Mouse (Mus musculus) liver, embryonic 14.5 days (tissue): ENCODE measurements around the gene Rps2. TPM values are rescaled to one million over a fixed set of nuclear protein-coding genes. Genes with fewer than 3 reads are reported as not detected.
"Not testable (repeated sequence)": the region's sequence is repeated elsewhere in the genome, so short reads cannot be mapped to it uniquely, and the experiment has no call there.

ENCODE experiments used
- ATAC-seq: fragments of 200-750 bp; cut with Nextera tagmentation; 2 replicates; pipeline ENCODE4 v1.8.0; 2017; ENCODE audit warnings: moderate number of reproducible peaks, mild to moderate bottlenecking, moderate library complexity; ENCODE audit not compliant: insufficient read depth
- DNase-seq, 3 experiments: peaks; one replicate each; pipeline ENCODE4 v3.0.0-alpha.2; 2012 to 2013; ENCODE audit warnings: low read depth in 3 of 3, low spot score in 3 of 3
- H3K27ac ChIP-seq: fragments of 300-500 bp; sonication (generic); 2 replicates; pipeline ENCODE4 v1.5.1; 2014; ENCODE audit warnings: moderate library complexity, mild to moderate bottlenecking, control low read depth, inconsistent platforms
- H3K27me3 ChIP-seq: fragments of 300-500 bp; sonication (generic); 2 replicates; pipeline ENCODE4 v1.6.1; 2014; ENCODE audit warnings: mild to moderate bottlenecking, low read length, moderate library complexity; ENCODE audit not compliant: control insufficient read depth, insufficient read depth
- H3K36me3 ChIP-seq: fragments of 300-500 bp; sonication (generic); replicated peaks from 2 replicates; pipeline ENCODE4 v1.6.1; 2014; ENCODE audit warnings: low read depth; ENCODE audit not compliant: control insufficient read depth, insufficient read depth
- H3K4me1 ChIP-seq, 2 experiments: fragments of 200-500 bp in 1 of 2; fragments of 300-500 bp in 1 of 2; sonication (generic) in 1 of 2; replicated peaks; 2 replicates each; pipeline ENCODE4 v1.6.1; 2012 to 2014; ENCODE audit warnings: antibody characterized with exemption in 1 of 2, inconsistent platforms in 1 of 2, low read length in 1 of 2; ENCODE audit not compliant: control insufficient read depth in 2 of 2, insufficient read depth in 2 of 2
- H3K4me2 ChIP-seq: fragments of 300-500 bp; sonication (generic); 2 replicates; pipeline ENCODE4 v1.6.1; 2014; ENCODE audit warnings: low read depth, mild to moderate bottlenecking, control low read depth, moderate library complexity
- H3K4me3 ChIP-seq, 2 experiments: fragments of 200-500 bp in 1 of 2; fragments of 300-500 bp in 1 of 2; sonication (generic) in 1 of 2; 2 replicates each; pipeline ENCODE4 v1.5.1; 2012 to 2014; ENCODE audit warnings: low read depth in 2 of 2, low read length in 2 of 2, mild to moderate bottlenecking in 2 of 2, control low read depth in 1 of 2, inconsistent platforms in 1 of 2, moderate library complexity in 1 of 2; ENCODE audit not compliant: insufficient read depth in 1 of 2
- H3K9ac ChIP-seq: fragments of 300-500 bp; sonication (generic); replicated peaks from 2 replicates; pipeline ENCODE4 v1.6.1; 2014; ENCODE audit warnings: mild to moderate bottlenecking, control low read depth, moderate library complexity
- H3K9me3 ChIP-seq: fragments of 300-500 bp; sonication (generic); 2 replicates; pipeline ENCODE4 v1.6.1; 2016; ENCODE audit warnings: low read length, mixed read lengths; ENCODE audit not compliant: control insufficient read depth
- CTCF ChIP-seq: IDR thresholded peaks from 2 replicates; pipeline ENCODE4 v1.5.1; 2016; ENCODE audit warnings: antibody characterized with exemption, low read depth, control low read depth
- EP300 ChIP-seq: IDR thresholded peaks from 2 replicates; pipeline ENCODE4 v1.6.1; 2016; ENCODE audit warnings: antibody characterized with exemption, low read depth
- WGBS: fragments of 180-500 bp; shearing (Covaris S2); extraction: QIAGEN DNeasy Blood & Tissue Kit; methylation state at CpG from one replicate; pipeline ENCODE4 v1.1.7; 2014; ENCODE audit not compliant: insufficient replicate concordance; 5-methylcytosine and 5-hydroxymethylcytosine counted together
- polyA plus RNA-seq, 2 experiments: library from polyadenylated mRNA; depleted of rRNA in 1 of 2; stranded (reverse) in 1 of 2; unstranded in 1 of 2; fragments of >200 nt; fragmentation: Nextera tagmentation in 1 of 2; extraction: Ambion mirVana in 1 of 2; gene quantifications; 2 replicates each; pipeline versions ENCODE4 v1.2.1 to v1.2.3; 2012 to 2014

Rps2 gene
- polyA plus RNA-seq, 2 experiments, result 1,219 to 2,096 TPM

DNA sequence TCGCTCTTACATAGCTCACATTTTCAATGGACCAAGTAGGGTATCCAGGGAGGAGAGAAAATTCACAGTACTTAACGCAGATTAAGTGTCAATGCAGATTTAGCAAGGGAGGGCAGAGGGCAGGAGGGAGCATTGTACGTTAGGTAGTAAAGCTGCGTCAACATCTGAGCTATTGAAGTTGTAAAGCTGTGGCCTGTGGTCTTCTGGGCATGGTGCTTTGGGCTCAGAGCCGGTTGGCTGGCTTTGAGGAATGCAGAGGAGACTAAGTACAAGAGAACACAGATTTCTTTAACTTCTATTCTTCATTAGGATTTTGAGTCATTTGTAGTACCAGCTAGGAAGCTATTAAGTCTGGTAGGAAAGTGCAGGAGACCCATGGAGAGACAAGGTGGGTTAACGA is 2.4 kb upstream of the Rps2 start:
- Histone ChIP-seq H3K4me3 (no peak overlapping the region), H3K27ac (no peak overlapping the region), H3K9me3 (no peaks in the 10 kb centered on the region), H3K4me2 (no peak overlapping the region), H3K4me1 (peaks cover 2 to 6% of the 10 kb centered on the region in 2 experiments), H3K36me3 (peaks cover under 1% of the 10 kb centered on the region; the same call in 1 of the 2 replicates), H3K27me3 (no peaks in the 10 kb centered on the region), H3K9ac (no peak overlapping the region)
- WGBS, result 81% methylated on average over 6 of the region's 6 CpGs
- DNase-seq (no peak), ATAC-seq (no peak)
- TF ChIP-seq EP300, result no peak
- TF ChIP-seq CTCF, result no peak

DNA sequence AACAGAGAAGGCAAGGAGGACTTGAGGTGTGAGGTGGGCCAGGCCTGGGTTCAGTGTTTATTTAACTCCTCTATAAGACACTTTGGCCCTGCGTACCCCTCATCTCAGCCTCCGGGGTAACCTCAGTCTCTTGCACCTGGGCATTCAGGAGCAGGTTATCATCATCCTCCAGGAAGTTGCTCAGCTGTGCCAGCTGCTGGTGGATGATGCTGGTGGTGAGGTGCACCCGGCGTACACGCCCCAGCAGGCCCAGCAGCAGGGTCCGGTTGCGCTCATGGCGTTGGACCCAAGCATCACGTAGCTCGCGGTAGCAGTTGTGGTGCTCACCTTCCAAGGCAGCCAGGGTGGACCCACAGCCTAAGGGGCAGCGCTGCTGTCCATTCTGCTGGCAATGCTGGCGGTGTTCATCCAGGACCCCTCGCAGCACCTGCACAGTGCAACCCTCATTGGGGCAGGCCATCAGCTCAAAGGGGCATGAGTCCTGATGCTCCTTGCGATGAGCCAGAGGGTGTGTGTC is 1.7 kb upstream of the Rps2 start:
- no peak overlapping the region for H3K4me2 ChIP-seq
- H3K9me3 ChIP-seq, result no peaks in the 10 kb centered on the region
- H3K4me3 ChIP-seq, result no peak overlapping the region
- TF ChIP-seq CTCF, result no peak
- TF ChIP-seq EP300, result no peak
- peaks cover 2 to 6% of the 10 kb centered on the region in 2 experiments for H3K4me1 ChIP-seq
- H3K27me3 ChIP-seq, result no peaks in the 10 kb centered on the region
- no peak overlapping the region for H3K27ac ChIP-seq
- ATAC-seq, result no peak
- WGBS, result 89% methylated on average over 15 of the region's 15 CpGs
- no peak overlapping the region for H3K9ac ChIP-seq
- DNase-seq, result no peak
- peaks cover 5% of the 10 kb centered on the region for H3K36me3 ChIP-seq

DNA sequence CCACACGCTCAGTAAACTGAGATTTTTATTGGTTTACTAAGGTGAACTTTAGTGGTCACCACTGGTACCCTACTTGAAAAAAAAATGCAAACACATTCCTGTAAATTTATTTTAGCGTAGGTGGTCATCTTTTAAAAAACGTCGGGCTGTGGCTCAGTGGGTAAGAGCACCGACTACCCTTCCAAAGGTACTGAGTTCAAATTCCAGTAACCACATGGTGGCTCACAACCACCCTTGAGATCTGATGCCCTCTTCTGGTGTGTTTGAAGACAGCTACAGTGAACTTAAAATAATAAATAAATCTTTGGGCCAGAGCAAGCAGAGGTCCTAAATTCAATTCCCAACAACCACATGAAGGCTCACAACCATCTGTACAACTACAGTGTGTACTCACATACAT is 1.0 kb downstream of the Rps2 start:
- Histone ChIP-seq H3K4me3 (peak overlapping the region; percentile 96 to 97), H3K4me1 (peaks cover 16 to 22% of the 10 kb centered on the region in 2 experiments), H3K9ac (peak overlapping the region; percentile 95), H3K36me3 (peaks cover 19% of the 10 kb centered on the region), H3K4me2 (peak overlapping the region; percentile 92)
- not testable (repeated sequence) for ATAC-seq, DNase-seq, H3K27me3 ChIP-seq, H3K27ac ChIP-seq, H3K9me3 ChIP-seq
- WGBS, result 30% methylated on average over 5 of the region's 5 CpGs
- peak; percentile 30; the same call in 1 of the 2 replicates for TF ChIP-seq CTCF

DNA sequence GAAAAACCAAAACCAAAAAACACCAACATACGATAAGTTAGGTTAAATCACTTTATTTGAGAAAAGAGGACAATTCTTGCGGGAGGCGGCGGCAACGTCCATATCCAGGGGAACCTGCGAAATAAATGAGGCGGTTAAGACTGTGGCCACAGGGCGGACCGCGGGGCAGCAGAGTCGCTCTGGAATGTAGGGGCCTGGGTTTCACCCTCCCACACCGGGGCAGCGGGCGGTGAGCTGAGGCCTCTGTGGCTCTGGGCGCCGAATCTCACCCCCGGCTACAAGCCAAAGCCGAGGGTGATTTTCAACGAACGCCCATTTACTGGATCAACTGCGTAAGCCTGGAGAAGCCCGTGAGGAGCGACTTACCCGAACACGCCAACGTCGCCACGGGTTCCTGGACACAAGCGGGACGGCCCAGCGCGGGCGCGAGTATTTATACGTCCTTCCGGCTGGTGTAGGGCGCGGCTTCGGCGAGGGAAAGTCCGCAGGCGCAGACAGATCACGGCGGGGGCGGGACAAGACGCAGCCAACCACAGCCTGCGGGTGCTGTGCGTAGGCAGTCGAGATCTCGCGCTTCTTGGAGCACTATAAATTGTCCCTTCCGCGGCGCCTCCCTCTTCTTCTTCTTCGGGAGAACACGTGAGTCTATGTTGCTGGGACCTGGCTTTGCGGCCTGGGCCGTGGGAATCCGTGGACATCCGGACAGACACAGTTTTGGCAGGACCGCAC is 1.7 kb downstream of the Rps2 start:
- no peaks in the 10 kb centered on the region for H3K9me3 ChIP-seq
- WGBS, result under 1% methylated on average over 61 of the region's 61 CpGs

DNA sequence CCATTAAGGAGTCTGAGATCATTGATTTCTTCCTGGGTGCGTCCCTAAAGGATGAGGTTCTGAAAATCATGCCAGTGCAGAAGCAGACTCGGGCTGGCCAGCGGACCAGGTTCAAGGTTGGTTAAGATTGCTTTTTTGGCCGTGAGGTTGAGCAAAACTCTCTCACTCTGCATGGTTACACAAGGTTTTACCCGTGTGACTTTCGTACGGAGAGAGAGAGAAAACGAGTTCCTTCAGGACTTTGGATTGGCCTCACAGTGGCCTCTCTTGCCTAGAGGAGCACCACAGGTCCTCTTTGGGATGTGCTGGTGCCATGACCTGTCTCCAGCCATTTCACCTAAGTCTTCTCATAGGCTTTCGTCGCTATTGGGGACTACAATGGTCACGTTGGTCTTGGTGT is 2.7 kb downstream of the Rps2 start:
- DNase-seq, ATAC-seq, H3K27me3 ChIP-seq, H3K9me3 ChIP-seq: not testable (repeated sequence)
- Histone ChIP-seq H3K36me3 (peaks cover 19% of the 10 kb centered on the region), H3K4me2 (peak overlapping the region; percentile 92), H3K9ac (peak overlapping the region; percentile 90), H3K27ac (peak overlapping the region; percentile 64), H3K4me3 (peak overlapping the region; percentile 96 to 97), H3K4me1 (peaks cover 16 to 23% of the 10 kb centered on the region in 2 experiments)
- under 1% methylated on average over 10 of the region's 11 CpGs for WGBS

More for the DNA sequence above, 1.7 kb downstream of the Rps2 start:
- H3K27me3 ChIP-seq, result no peaks in the 10 kb centered on the region
- peak overlapping the region; percentile 96 to 97 for H3K4me3 ChIP-seq
- H3K27ac ChIP-seq, result peak overlapping the region; percentile 70
- peak; percentile 90 for ATAC-seq
- no peak for TF ChIP-seq CTCF
- TF ChIP-seq EP300, result peak; percentile 54
- peak overlapping the region; percentile 92 for H3K4me2 ChIP-seq
- peaks cover 16 to 23% of the 10 kb centered on the region in 2 experiments for H3K4me1 ChIP-seq
- H3K9ac ChIP-seq, result peak overlapping the region; percentile 95
- peaks cover 19% of the 10 kb centered on the region for H3K36me3 ChIP-seq
- peak; percentile 96 for DNase-seq
